ENCODE assay signal across 21 mouse cellular contexts in the genomic region with DNA sequence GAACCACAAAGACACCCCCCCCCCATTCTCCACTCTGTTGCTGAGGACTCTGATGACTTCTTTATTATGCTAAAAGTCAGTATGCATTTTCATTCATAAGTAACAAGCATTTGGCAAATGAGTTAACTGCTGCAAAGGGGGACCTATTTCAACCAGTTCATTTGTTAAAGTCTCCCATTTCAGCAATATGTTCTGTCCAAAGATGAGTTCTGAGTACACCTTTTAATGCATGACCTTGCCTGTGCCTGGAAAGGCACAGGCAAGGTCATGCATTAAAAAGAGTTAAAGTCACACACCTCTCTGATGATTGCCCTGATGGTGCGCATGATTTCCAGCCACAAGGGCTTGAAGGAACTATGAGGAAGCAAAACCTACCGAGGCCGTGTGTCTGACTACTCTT. TPM values are rescaled to one million over a fixed set of nuclear protein-coding genes. Genes with fewer than 3 reads are reported as not detected.
DNase-seq lines count a peak whose midpoint lies in the region; ATAC-seq and TF ChIP-seq lines count a peak whose summit lies in the region.
"Had no signal": no experiment of that assay in that cellular context is flagged by ENCODE, and none has a peak within 500 bp of the region (broad histone marks: within the 10 kb centered on the region; RNA-seq: fewer than 3 reads in every experiment).

No protein-coding gene starts in this region.

- WGBS in lung, postnatal 0 days, result 85% methylated on average over 3 of the region's 3 CpGs

- H3K4me3 ChIP-seq in lung, postnatal 0 days (ENCODE audit: low read depth, low read length), result no peak overlapping the region
- H3K4me3 ChIP-seq: embryonic facial prominence, embryonic 10.5 days; embryonic facial prominence, embryonic 12.5 days; forebrain, embryonic 13.5 days; forebrain, embryonic 15.5 days had no signal

- no peak for TF ChIP-seq EP300 in lung, postnatal 0 days (IDR thresholded peaks at IDR 0.05)

- TF ChIP-seq CTCF in lung, postnatal 0 days (IDR thresholded peaks at IDR 0.05), result no peak

- H3K36me3 ChIP-seq in splenic B cell, adult 2 months (ENCODE audit: control insufficient read depth, insufficient read depth, low read length, poor library complexity, severe bottlenecking), result 0 out of 2 replicates have a peak, but pooled peaks cover 5% of the 10 kb centered on the region
- H3K36me3 ChIP-seq in lung, postnatal 0 days (ENCODE audit: insufficient read depth, low read length), result no peaks in the 10 kb centered on the region

- no peak for ATAC-seq in lung, postnatal 0 days
- ATAC-seq: activated CD4-positive, CD25-positive, alpha-beta regulatory T cell, adult 4 months; forebrain, embryonic 13.5 days; forebrain, embryonic 15.5 days; forebrain, postnatal 0 days; Patski had no signal

- H3K9me3 ChIP-seq in lung, postnatal 0 days (ENCODE audit: low read length), result no peaks in the 10 kb centered on the region
- H3K9me3 ChIP-seq: embryonic facial prominence, embryonic 10.5 days; embryonic facial prominence, embryonic 12.5 days; forebrain, embryonic 13.5 days; forebrain, embryonic 15.5 days; G1E had no signal

- no peaks in the 10 kb centered on the region for H3K27me3 ChIP-seq in splenic B cell, adult 2 months (ENCODE audit: control insufficient read depth, insufficient read depth, low read length, poor library complexity, severe bottlenecking)
- no peaks in the 10 kb centered on the region for H3K27me3 ChIP-seq in lung, postnatal 0 days (replicated peaks; ENCODE audit: insufficient read depth, low read length)
- H3K27me3 ChIP-seq: embryonic facial prominence, embryonic 12.5 days; forebrain, embryonic 13.5 days; forebrain, embryonic 15.5 days; Patski had no signal

- DNase-seq in ES-CJ7 (ENCODE audit: low read depth, low spot score), result peak; percentile 91
- peak; percentile 84 for DNase-seq in R1 (ENCODE audit: low read depth, low spot score)
- DNase-seq in splenic B cell, adult 2 months (ENCODE audit: low read depth, low spot score), result peak; percentile 27
- DNase-seq in lung, postnatal 0 days (ENCODE audit: low spot score), result no peak
- DNase-seq in lung, postnatal 14 days, result no peak
- no peak for DNase-seq in kidney, postnatal 10 days
- DNase-seq: adrenal gland, postnatal 10 days; adrenal gland, postnatal 25 days; cerebellum, adult 11-12 months; cerebellum, adult 2 months; cerebellum, adult 9-10 months; cerebellum, postnatal 10 days; cerebellum, postnatal 25 days; forebrain, postnatal 0 days had no signal

- H3K9ac ChIP-seq in lung, postnatal 0 days (replicated peaks; ENCODE audit: low read depth), result no peak overlapping the region
- H3K9ac ChIP-seq: embryonic facial prominence, embryonic 12.5 days; forebrain, embryonic 13.5 days; forebrain, embryonic 15.5 days; forebrain, postnatal 0 days had no signal

- H3K27ac ChIP-seq in lung, postnatal 0 days (ENCODE audit: low read length), result no peak overlapping the region
- H3K27ac ChIP-seq: embryonic facial prominence, embryonic 10.5 days; embryonic facial prominence, embryonic 12.5 days; forebrain, embryonic 13.5 days; forebrain, embryonic 15.5 days had no signal

- no peak overlapping the region for H3K4me2 ChIP-seq in lung, postnatal 0 days (replicated peaks; ENCODE audit: low read depth, low read length)
- H3K4me2 ChIP-seq: embryonic facial prominence, embryonic 12.5 days; forebrain, embryonic 13.5 days; forebrain, embryonic 15.5 days had no signal

- no peaks in the 10 kb centered on the region for H3K4me1 ChIP-seq in lung, postnatal 0 days (ENCODE audit: insufficient read depth, low read depth, low read length)
- H3K4me1 ChIP-seq: embryonic facial prominence, embryonic 12.5 days; forebrain, embryonic 13.5 days; forebrain, embryonic 15.5 days had no signal

RNA-seq across cellular contexts. Expression of gene Fryl, which starts 36.7 kb away (rescaled TPM):
- polyA plus RNA-seq in lung, postnatal 0 days (2015; fragmentation: Nextera tagmentation; extraction: Ambion mirVana), result 20.9 and 21.9 TPM in 2 replicates

Comparison
In these comparisons a context has a peak if more than half of its experiments do, and no peak if none do; other contexts are left out.
1. DNase-seq: peak in ES-CJ7 (single experiment), R1 (single experiment) and splenic B cell, adult 2 months (single experiment); none in lung, postnatal 0 days (single experiment), lung, postnatal 14 days (single experiment) and kidney, postnatal 10 days (single experiment).